Mouse (Mus musculus) intestine, embryonic 15.5 days (tissue): ENCODE data around the gene Rnasel. TPM values are rescaled to one million over a fixed set of nuclear protein-coding genes. Genes with fewer than 3 reads are reported as not detected.

Source experiments
- ATAC-seq: fragments of 200-750 bp; cut with Nextera tagmentation; 2 replicates; pipeline ENCODE4 v1.8.0; 2017; ENCODE audit warnings: moderate TSS enrichment, moderate library complexity
- H3K27ac ChIP-seq: fragments of 300-500 bp; sonication (generic); 2 replicates; pipeline ENCODE4 v1.5.1; 2015; ENCODE audit warnings: mild to moderate bottlenecking, inconsistent platforms
- H3K27me3 ChIP-seq: fragments of 300-500 bp; sonication (generic); replicated peaks from 2 replicates; pipeline ENCODE4 v1.6.1; 2015; ENCODE audit warnings: inconsistent platforms
- H3K36me3 ChIP-seq: fragments of 300-500 bp; sonication (generic); 2 replicates; pipeline ENCODE4 v1.6.1; 2015; ENCODE audit warnings: inconsistent platforms
- H3K4me1 ChIP-seq: fragments of 300-500 bp; sonication (generic); replicated peaks from 2 replicates; pipeline ENCODE4 v1.6.1; 2015; ENCODE audit warnings: inconsistent platforms
- H3K4me2 ChIP-seq: fragments of 300-500 bp; sonication (generic); replicated peaks from 2 replicates; pipeline ENCODE4 v1.6.1; 2015; ENCODE audit warnings: mild to moderate bottlenecking, inconsistent platforms
- H3K4me3 ChIP-seq: fragments of 300-500 bp; sonication (generic); replicated peaks from 2 replicates; pipeline ENCODE4 v1.5.1; 2015; ENCODE audit warnings: inconsistent platforms
- H3K9ac ChIP-seq: fragments of 300-500 bp; sonication (generic); 2 replicates; pipeline ENCODE4 v1.6.1; 2015; ENCODE audit warnings: inconsistent platforms
- H3K9me3 ChIP-seq: fragments of 300-500 bp; sonication (generic); 2 replicates; pipeline ENCODE4 v1.6.1; 2016; ENCODE audit warnings: inconsistent platforms
- whole genome bisulfite sequencing: fragments of 180-500 bp; shearing (Covaris S2); methylation state at CpG from one replicate; pipeline ENCODE4 v1.1.7; 2015; 5-methylcytosine and 5-hydroxymethylcytosine counted together
- polyA plus RNA-seq: library from polyadenylated mRNA; unstranded; fragments of >200 nt; fragmentation: Nextera tagmentation; extraction: Ambion mirVana; gene quantifications from 2 replicates; pipeline ENCODE4 v1.2.1, GENCODE M21; 2015

The Rnasel gene
- polyA plus RNA-seq, 1 experiment from 2014 or later = 22.9 TPM

- Histone ChIP-seq H3K27me3 (peaks cover 39% of the 10 kb centered on the region), H3K4me3 (peak overlapping the region; percentile 37), H3K9me3 (no peaks in the 10 kb centered on the region), H3K4me2 (peak overlapping the region; percentile 83), H3K4me1 (peaks cover 4% of the 10 kb centered on the region; the same call in 1 of the 2 replicates), H3K9ac (no peak overlapping the region), H3K27ac (no peak overlapping the region), H3K36me3 (no peaks in the 10 kb centered on the region)
- ATAC-seq = 0 out of 2 replicates have a peak, but pooled peaks have one; percentile 29
- 16% methylated on average over 13 of the region's 13 CpGs for WGBS
Measured at GRCm38 (mm10) chr1:153739437-153740015, 9.7 kb upstream of the Rnasel start.

- peak within 1 kb of the TSS; percentile 83 for H3K4me2 ChIP-seq
Measured at GRCm38 (mm10) chr1:153740145-153740544, 9.1 kb upstream of the Rnasel start, which contains the start of gene Rgs16. Gene Rgs16 (plus strand): TSS chr1:153740349.

DNA sequence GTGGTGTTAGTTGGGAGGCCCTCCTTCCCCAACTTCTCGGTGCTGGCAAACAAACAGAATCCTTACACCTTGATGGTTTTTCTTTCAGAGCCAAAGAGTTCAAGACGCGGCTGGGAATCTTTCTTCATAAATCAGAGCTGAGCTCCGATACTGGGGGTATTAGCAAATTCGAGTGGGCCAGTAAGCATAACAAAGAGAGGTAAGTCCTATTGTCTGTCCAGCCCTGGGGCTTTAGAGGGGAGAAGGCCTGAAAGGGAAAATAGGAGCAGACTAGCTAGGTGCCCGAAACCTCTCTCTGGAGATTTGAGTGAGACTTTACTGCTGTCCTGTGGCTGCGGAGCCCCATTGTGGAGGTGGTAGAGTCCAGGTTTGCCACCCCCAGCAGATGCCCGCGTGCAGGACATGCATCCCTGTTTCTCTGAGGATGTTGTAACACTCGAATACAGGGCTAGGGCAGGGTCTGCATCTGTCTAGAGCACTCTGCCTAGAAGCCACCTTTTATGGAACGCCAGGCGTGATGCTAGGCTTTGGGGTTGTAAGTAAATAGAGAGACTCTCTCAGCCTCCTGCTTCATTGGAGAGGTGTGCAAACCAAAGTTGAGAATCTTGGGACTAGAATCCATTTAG, 8.3 kb upstream of the Rnasel start:
- peak overlapping the region; percentile 32 for H3K9ac ChIP-seq
- 36% methylated on average over 12 of the region's 12 CpGs for WGBS
- ATAC-seq = no peak

More at GRCm38 (mm10) chr1:153740145-153740544, 9.1 kb upstream of the Rnasel start, which contains the start of gene Rgs16:
- peak within 1 kb of the TSS; percentile 32 for H3K9ac ChIP-seq
- no peak within 1 kb of the TSS for H3K27ac ChIP-seq
- no peaks in the 10 kb centered on the region for H3K36me3 ChIP-seq
- H3K4me3 ChIP-seq = peak within 1 kb of the TSS; percentile 37
- under 1% methylated on average over 28 of the region's 28 CpGs for WGBS
- peaks cover 39% of the 10 kb centered on the region for H3K27me3 ChIP-seq
- peaks cover 4% of the 10 kb centered on the region; the same call in 1 of the 2 replicates for H3K4me1 ChIP-seq
- ATAC-seq = peak; percentile 83
- no peaks in the 10 kb centered on the region for H3K9me3 ChIP-seq

DNA sequence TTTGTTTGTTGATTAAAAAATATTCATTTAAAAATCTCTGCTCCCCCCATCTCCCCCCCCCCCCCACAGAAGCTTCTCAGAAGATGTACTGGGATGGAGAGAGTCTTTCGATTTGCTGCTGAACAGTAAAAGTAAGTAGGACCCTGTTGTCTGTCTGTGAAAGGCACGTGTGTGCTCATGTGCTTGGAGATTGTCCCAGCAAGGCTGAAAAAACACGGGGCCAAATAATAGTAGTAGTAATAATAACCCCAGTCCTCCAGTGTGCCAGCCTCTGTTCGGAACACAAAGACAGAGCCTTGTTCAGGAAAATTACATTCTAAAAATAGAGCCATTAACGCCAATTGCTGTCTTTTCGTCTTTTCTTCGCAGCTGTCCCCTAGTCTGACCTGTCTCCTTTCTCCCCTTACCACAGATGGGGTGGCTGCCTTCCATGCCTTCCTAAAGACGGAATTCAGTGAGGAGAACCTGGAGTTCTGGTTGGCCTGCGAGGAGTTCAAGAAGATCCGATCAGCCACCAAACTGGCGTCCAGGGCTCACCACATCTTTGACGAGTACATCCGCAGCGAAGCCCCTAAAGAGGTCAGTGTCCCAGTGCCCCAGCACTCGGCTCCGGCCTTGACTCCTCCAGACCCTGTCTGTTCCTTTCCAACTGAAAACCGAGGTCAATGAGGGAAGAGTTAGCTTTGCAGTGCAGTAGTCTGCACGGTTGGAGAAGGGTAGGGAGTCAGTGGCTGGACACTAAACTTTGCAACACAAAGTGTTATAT, 7.5 kb upstream of the Rnasel start:
- Histone ChIP-seq H3K4me2 (peak overlapping the region; percentile 83), H3K9ac (no peak overlapping the region), H3K27ac (no peak overlapping the region), H3K4me3 (no peak overlapping the region), H3K36me3 (no peaks in the 10 kb centered on the region), H3K4me1 (peaks cover 4% of the 10 kb centered on the region; the same call in 1 of the 2 replicates), H3K9me3 (no peaks in the 10 kb centered on the region), H3K27me3 (peaks cover 39% of the 10 kb centered on the region)
- no peak for ATAC-seq
- 69% methylated on average over 18 of the region's 18 CpGs for WGBS

More for the DNA sequence above, 8.3 kb upstream of the Rnasel start:
- no peaks in the 10 kb centered on the region for H3K36me3 ChIP-seq
- no peaks in the 10 kb centered on the region for H3K9me3 ChIP-seq
- peak overlapping the region; percentile 83 for H3K4me2 ChIP-seq
- H3K4me3 ChIP-seq = peak overlapping the region; percentile 37
- no peak overlapping the region for H3K27ac ChIP-seq
- H3K4me1 ChIP-seq = peaks cover 4% of the 10 kb centered on the region; the same call in 1 of the 2 replicates
- H3K27me3 ChIP-seq = peaks cover 39% of the 10 kb centered on the region

GRCm38 (mm10) chr1:153742374-153743155, 6.7 kb upstream of the Rnasel start:
- Histone ChIP-seq H3K9ac (no peak overlapping the region), H3K4me2 (no peak overlapping the region), H3K27me3 (peaks cover 31% of the 10 kb centered on the region), H3K36me3 (no peaks in the 10 kb centered on the region), H3K27ac (no peak overlapping the region), H3K9me3 (no peaks in the 10 kb centered on the region), H3K4me1 (peaks cover 4% of the 10 kb centered on the region; the same call in 1 of the 2 replicates), H3K4me3 (no peak overlapping the region)
- 52% methylated on average over 11 of the region's 11 CpGs for whole genome bisulfite sequencing
- no peak for ATAC-seq

- Histone ChIP-seq H3K27me3 (0 out of 2 replicates have a peak, but pooled peaks cover 3% of the 10 kb centered on the region), H3K27ac (no peak overlapping the region), H3K36me3 (no peaks in the 10 kb centered on the region), H3K4me3 (no peak overlapping the region), H3K4me2 (no peak overlapping the region), H3K9me3 (no peaks in the 10 kb centered on the region), H3K4me1 (peaks cover 13% of the 10 kb centered on the region; the same call in 1 of the 2 replicates), H3K9ac (no peak overlapping the region)
- 74% methylated on average over 14 of the region's 14 CpGs for WGBS
- no peak for ATAC-seq
Measured at GRCm38 (mm10) chr1:153746119-153746670, 3.0 kb upstream of the Rnasel start.

DNA sequence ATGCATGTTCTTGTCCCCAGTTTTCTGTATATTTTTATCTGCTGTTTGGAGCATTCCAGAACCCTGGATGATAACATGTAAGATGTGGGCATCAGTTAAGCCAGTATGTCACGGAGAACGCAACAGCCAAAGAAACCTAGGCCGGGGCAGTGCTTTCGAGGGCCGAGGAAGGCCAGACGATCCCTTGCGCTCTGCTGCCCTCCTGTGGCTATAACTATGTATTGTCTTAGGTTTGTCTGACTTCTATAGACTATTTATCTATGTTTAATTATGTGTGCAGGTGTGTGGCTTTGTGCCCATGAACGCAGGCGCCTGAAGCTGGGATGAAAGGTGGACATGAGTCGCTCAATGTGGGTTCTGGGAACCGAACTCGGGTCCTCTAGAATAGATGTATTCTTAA, 2.5 kb upstream of the Rnasel start:
- Histone ChIP-seq H3K27ac (no peak overlapping the region), H3K9ac (no peak overlapping the region), H3K4me2 (no peak overlapping the region), H3K27me3 (0 out of 2 replicates have a peak, but pooled peaks cover 2% of the 10 kb centered on the region), H3K4me3 (no peak overlapping the region), H3K4me1 (peaks cover 15% of the 10 kb centered on the region; the same call in 1 of the 2 replicates), H3K9me3 (no peaks in the 10 kb centered on the region), H3K36me3 (no peaks in the 10 kb centered on the region)
- 4% methylated on average over 12 of the region's 12 CpGs for WGBS
- ATAC-seq = no peak

- H3K4me1 ChIP-seq = peaks cover 23% of the 10 kb centered on the region; the same call in 1 of the 2 replicates
- ATAC-seq = no peak
- H3K9me3 ChIP-seq = no peaks in the 10 kb centered on the region
- no peak overlapping the region for H3K4me3 ChIP-seq
- no peaks in the 10 kb centered on the region for H3K36me3 ChIP-seq
- peak overlapping the region; percentile 64; the same call in 1 of the 2 replicates for H3K4me2 ChIP-seq
- peak overlapping the region; percentile 34; the same call in 1 of the 2 replicates for H3K27ac ChIP-seq
- H3K9ac ChIP-seq = no peak overlapping the region
- no peaks in the 10 kb centered on the region for H3K27me3 ChIP-seq
- 49% methylated on average over 12 of the region's 12 CpGs for WGBS
Measured at GRCm38 (mm10) chr1:153747861-153748530, 1.2 kb upstream of the Rnasel start.

- Histone ChIP-seq H3K9ac (no peak overlapping the region), H3K27ac (peak overlapping the region; percentile 5; the same call in 1 of the 2 replicates), H3K27me3 (no peaks in the 10 kb centered on the region), H3K4me2 (peak overlapping the region; percentile 64; the same call in 1 of the 2 replicates), H3K4me1 (peaks cover 23% of the 10 kb centered on the region; the same call in 1 of the 2 replicates), H3K9me3 (no peaks in the 10 kb centered on the region), H3K36me3 (no peaks in the 10 kb centered on the region), H3K4me3 (no peak overlapping the region)
- ATAC-seq = peak; percentile 11; the same call in 1 of the 2 replicates
- 6% methylated on average over 1 of the region's 1 CpGs for WGBS
Measured at GRCm38 (mm10) chr1:153748549-153748948, 677 bp upstream of the Rnasel start.

- H3K4me1 ChIP-seq = peaks cover 23% of the 10 kb centered on the region; the same call in 1 of the 2 replicates
- no peaks in the 10 kb centered on the region for H3K27me3 ChIP-seq
- H3K9me3 ChIP-seq = no peaks in the 10 kb centered on the region
- peak overlapping the region; percentile 64 for H3K4me2 ChIP-seq
- H3K36me3 ChIP-seq = no peaks in the 10 kb centered on the region
- WGBS = 57% methylated on average over 6 of the region's 6 CpGs
- ATAC-seq = no peak
- H3K27ac ChIP-seq = 0 out of 2 replicates have a peak overlapping the region, but pooled peaks have one; percentile 76
- H3K9ac ChIP-seq = no peak overlapping the region; the same call in 1 of the 2 replicates
- peak overlapping the region; percentile 36; the same call in 1 of the 2 replicates for H3K4me3 ChIP-seq
Measured at GRCm38 (mm10) chr1:153750054-153750453, 828 bp downstream of the Rnasel start.
